Mouse (Mus musculus): Measurements from ENCODE around the gene Sprr2j-ps.

DNA sequence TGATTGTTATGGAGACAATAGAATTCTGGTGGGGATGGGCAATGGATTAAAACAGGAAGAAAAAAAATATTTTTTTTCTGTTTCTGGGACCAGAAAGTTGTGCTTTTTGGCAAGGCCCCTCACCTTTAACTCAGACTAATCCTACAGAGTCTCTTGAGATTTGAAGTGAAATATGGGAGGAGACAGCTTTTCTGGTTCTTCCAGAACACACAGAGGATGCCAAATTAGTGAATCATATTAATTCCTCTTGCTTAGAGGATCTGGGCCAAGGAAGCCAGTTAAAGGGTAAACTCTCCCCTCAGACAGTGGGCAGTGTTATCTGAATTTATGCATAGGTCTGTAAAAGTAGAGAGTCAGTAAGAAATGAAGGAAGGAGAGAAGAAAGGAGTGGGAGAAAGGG, 49.5 kb downstream of the Sprr2j-ps start:
- TF ChIP-seq GATA1 (IDR thresholded peaks at IDR 0.05; ENCODE audit: borderline replicate concordance, low read length), result no peak
- TF ChIP-seq CTCF (IDR thresholded peaks at IDR 0.05; ENCODE audit: low read depth, low read length), result no peak
- TF ChIP-seq POLR2AphosphoS5 (IDR thresholded peaks at IDR 0.05; ENCODE audit: insufficient replicate concordance, low read depth, low read length), result no peak
- TF ChIP-seq TAL1 (conservative IDR thresholded peaks at IDR 0.05; ENCODE audit: low read depth, low read length), result no peak
- TF ChIP-seq GATA2 (IDR thresholded peaks at IDR 0.05; ENCODE audit: borderline replicate concordance, low read depth, low read length), result no peak
